Mouse (Mus musculus) ES-E14 (cell line): Measurements from ENCODE around the gene Pabpc4. TPM values are rescaled to one million over a fixed set of nuclear protein-coding genes. Genes with fewer than 3 reads are reported as not detected.
A peak's percentile ranks its signal among the peaks of the same experiment; 100 is the strongest.
"Not testable (repeated sequence)": the region's sequence is repeated elsewhere in the genome, so short reads cannot be mapped to it uniquely, and the experiment has no call there.

Experiments
- DNase-seq: peaks from one replicate; pipeline ENCODE4 v3.0.0-alpha.2; 2013; ENCODE audit warnings: low read depth, low spot score
- H3K27ac ChIP-seq: 2 replicates; pipeline ENCODE4 v1.5.1; 2012; ENCODE audit warnings: low read depth, mild to moderate bottlenecking, low read length, moderate library complexity, mixed read lengths; ENCODE audit not compliant: poor library complexity, insufficient read depth, severe bottlenecking
- H3K36me3 ChIP-seq: 2 replicates; pipeline ENCODE4 v1.6.1; 2012; ENCODE audit warnings: mild to moderate bottlenecking, low read length, moderate library complexity, mixed read lengths; ENCODE audit not compliant: control insufficient read depth, poor library complexity, insufficient read depth, severe bottlenecking
- H3K4me1 ChIP-seq, 2 experiments: fragments of 150-350 bp in 1 of 2; sonication (generic) in 1 of 2; 2 replicates each; pipeline ENCODE4 v1.6.1; 2012; ENCODE audit warnings: low read length in 2 of 2, mild to moderate bottlenecking in 1 of 2, mixed read lengths in 1 of 2; ENCODE audit not compliant: control insufficient read depth in 2 of 2, insufficient read depth in 2 of 2, poor library complexity in 1 of 2
- H3K4me3 ChIP-seq, 2 experiments: fragments of 150-350 bp in 1 of 2; sonication (generic) in 1 of 2; 2 replicates each; pipeline ENCODE4 v1.5.1; 2012; ENCODE audit warnings: low read length in 2 of 2, low read depth in 1 of 2, mild to moderate bottlenecking in 1 of 2, mixed read lengths in 1 of 2; ENCODE audit not compliant: insufficient read depth in 1 of 2, poor library complexity in 1 of 2, severe bottlenecking in 1 of 2
- H3K9ac ChIP-seq: 2 replicates; pipeline ENCODE4 v1.6.1; 2012; ENCODE audit warnings: low read depth, mild to moderate bottlenecking, low read length, mixed read lengths; ENCODE audit not compliant: poor library complexity, insufficient read depth, severe bottlenecking
- H3K9me3 ChIP-seq: fragments of 150-350 bp; sonication (generic); 2 replicates; pipeline ENCODE4 v1.6.1; 2012; ENCODE audit warnings: low read depth, mild to moderate bottlenecking, low read length; ENCODE audit not compliant: control insufficient read depth, insufficient read depth
- CHD2 ChIP-seq: IDR thresholded peaks from 2 replicates; pipeline ENCODE4 v1.6.1; 2014; ENCODE audit warnings: mild to moderate bottlenecking, low read depth, low read length, inconsistent platforms
- HCFC1 ChIP-seq: IDR thresholded peaks from 2 replicates; pipeline ENCODE4 v1.6.1; 2012; ENCODE audit warnings: low read length, inconsistent platforms, borderline replicate concordance; ENCODE audit not compliant: insufficient read depth
- MAFK ChIP-seq: IDR thresholded peaks from 2 replicates; pipeline ENCODE4 v1.6.1; 2014; ENCODE audit warnings: mild to moderate bottlenecking, low read depth, low read length, inconsistent platforms; ENCODE audit not compliant: insufficient read depth
- ZC3H11A ChIP-seq: IDR thresholded peaks from 2 replicates; pipeline ENCODE4 v1.6.1; 2012; ENCODE audit warnings: low read depth, mild to moderate bottlenecking, inconsistent platforms, low read length, borderline replicate concordance
- ZNF384 ChIP-seq: IDR thresholded peaks from 2 replicates; pipeline ENCODE4 v1.6.1; 2012; ENCODE audit warnings: low read depth, low read length, inconsistent platforms
- in situ Hi-C, 2 experiments: fragments of 600-800 bp; cut with MboI; formaldehyde crosslinking; loops; one replicate each; pipeline ENCODE4 v1.15.1; 2025; ENCODE audit warnings: low sequenced_read_pairs in 2 of 2, inconsistent platforms in 1 of 2; ENCODE audit not compliant: unreplicated experiment in 2 of 2
- total RNA-seq: library from RNA; depleted of rRNA; stranded (reverse); fragments of 300-350 nt; gene quantifications from 2 replicates; pipeline ENCODE4 v1.2.3, GENCODE M21; 2012

The Pabpc4 gene
- total RNA-seq, 1 experiment: 246 TPM

DNA sequence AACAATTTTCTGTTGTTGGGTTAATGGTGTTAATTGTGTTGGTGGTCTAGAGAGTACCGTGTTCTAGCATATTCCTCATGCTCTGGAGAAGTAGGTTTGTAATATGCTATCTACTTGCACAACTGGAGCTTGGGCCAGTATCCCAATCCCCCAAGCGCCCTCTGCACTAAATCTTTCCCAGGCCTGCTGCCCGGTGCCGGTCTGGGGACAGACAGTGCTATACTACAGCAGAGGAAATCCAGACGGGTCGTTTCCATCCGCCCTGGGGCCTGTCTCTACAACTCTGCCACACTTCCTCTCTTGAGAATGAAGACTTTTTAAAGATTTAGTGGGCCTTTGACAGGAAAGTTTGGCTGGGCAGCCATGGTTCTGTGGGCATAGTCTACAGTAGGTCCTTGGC is 30.8 kb downstream of the Pabpc4 start:
- Histone ChIP-seq H3K4me1 (peaks cover 0 to 3% of the 10 kb centered on the region in 2 experiments; a peak in 2 of 4 replicates), H3K9me3 (no peaks in the 10 kb centered on the region), H3K4me3 (no peak overlapping the region), H3K36me3 (peaks cover 92% of the 10 kb centered on the region), H3K9ac (no peak overlapping the region), H3K27ac (no peak overlapping the region)
- in situ Hi-C loops: no loop called here
- DNase-seq: no peak
- TF ChIP-seq MAFK: no peak
- TF ChIP-seq ZC3H11A: no peak

DNA sequence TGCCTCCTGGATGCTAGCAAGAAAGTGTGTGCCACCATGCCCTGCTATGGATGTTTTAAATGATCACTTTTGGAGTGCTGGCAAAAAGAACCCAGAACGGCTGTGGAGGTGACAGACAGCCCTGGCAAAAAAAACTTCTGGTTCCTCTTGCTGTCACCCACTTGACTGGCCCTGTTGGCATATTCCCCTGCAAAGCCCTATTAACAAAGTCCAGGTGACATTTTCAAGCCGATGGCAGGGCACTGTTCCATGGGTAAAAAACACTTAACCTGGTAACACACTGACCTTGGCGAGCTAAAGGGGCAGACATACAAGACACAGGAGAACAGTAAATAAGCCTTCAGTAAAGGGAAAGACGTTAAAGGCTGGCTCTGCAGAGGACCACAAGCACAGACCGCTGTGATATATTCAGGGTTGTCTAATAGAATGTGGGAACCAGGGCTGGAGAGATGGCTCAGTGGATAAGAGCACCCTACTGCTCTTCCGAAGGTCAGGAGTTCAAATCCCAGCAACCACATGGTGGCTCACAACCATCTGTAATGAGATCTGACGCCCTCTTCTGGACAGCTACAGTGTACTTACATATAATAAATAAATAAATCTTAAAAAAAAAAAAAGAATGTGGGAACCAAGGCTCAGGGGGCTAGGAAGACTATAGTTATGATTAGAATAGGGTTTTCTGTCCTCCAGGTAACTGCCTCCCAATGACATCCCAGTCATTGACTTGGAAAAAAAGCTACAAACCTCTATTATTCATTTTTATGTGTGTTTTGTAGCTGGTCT is 31.7 kb downstream of the Pabpc4 start:
- TF ChIP-seq ZNF384: peak; percentile 63; the same call in 1 of the 2 replicates
- TF ChIP-seq CHD2: no peak
- Histone ChIP-seq H3K4me3 (no peak overlapping the region), H3K36me3 (peaks cover 91% of the 10 kb centered on the region), H3K27ac (no peak overlapping the region), H3K9ac (no peak overlapping the region), H3K4me1 (no peaks in the 10 kb centered on the region; a peak in 2 of 4 replicates), H3K9me3 (no peaks in the 10 kb centered on the region)
- in situ Hi-C loops: no loop called here
- no peak for DNase-seq

DNA sequence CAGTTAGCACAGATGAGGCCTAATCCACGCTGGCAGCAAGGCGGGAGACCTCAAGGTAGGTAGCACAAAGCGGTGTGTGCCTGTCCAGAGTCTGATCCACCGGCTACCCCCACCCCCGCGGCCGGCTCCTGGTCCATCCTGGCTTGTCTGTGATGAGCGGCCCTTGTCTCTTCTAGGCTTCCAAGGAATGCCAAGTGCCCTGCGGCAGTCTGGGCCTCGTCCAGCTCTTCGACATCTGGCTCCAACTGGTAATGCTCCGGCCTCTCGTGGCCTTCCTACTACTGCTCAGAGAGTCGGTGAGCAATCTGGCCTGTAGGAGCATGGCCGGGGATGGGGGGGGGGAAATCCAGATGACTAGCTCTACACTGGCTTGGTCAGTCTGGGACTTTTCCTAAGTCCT is 32.9 kb downstream of the Pabpc4 start:
- H3K4me3 ChIP-seq, H3K9ac ChIP-seq, in situ Hi-C loops, H3K27ac ChIP-seq, H3K4me1 ChIP-seq, H3K9me3 ChIP-seq, DNase-seq: not testable (repeated sequence)
- peaks cover 86% of the 10 kb centered on the region for H3K36me3 ChIP-seq

DNA sequence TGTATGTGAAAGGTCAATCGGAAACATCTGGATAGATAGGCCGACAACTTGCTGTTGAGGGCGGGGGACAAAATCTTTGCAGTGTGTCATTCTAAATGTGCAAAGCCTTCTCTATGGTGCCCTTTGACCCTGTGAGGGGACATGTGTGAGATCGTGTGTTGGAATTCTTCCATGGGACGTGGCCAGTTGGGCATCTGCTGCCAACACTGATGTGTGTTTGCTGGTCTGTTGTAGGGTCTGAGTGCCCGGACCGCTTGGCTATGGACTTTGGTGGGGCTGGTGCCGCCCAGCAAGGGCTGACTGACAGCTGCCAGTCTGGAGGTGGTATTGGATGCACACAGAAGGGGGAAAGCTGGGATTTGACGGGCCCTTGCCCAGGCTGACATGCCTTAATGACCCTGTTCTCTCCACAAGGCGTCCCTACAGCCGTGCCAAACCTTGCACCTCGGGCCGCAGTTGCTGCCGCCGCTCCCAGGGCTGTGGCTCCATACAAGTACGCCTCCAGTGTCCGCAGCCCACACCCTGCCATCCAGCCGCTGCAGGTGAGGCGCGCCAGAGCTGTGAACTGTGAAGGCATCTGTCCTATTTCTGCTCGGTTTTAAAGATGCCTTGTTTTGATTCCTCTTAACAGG is 33.5 kb downstream of the Pabpc4 start:
- H3K27ac ChIP-seq: no peak overlapping the region

DNA sequence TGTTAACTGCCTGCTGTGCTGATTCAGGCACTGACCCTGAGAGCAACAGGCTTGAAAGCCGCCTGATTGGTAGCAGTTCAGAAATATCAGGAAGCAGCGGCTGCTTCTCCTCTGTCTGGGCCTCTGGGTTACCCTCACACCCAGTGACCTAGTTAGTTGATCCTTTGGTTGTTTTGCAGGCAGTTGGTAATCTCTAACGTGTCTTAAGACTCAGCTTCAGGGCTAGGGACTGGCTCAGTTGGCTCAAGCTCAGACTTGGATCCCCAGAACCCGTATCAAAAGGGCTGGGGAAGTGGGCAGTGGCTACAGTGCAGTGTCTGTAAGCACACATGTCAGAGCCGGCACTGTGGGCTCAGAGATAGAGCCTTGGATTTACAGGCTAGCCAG is 34.0 kb downstream of the Pabpc4 start:
- H3K27ac ChIP-seq: no peak overlapping the region
- TF ChIP-seq ZNF384: no peak
- no peak for TF ChIP-seq ZC3H11A
- TF ChIP-seq HCFC1: no peak
- no peak for TF ChIP-seq MAFK
- TF ChIP-seq CHD2: no peak
- no peak for DNase-seq
- H3K4me3 ChIP-seq: no peak overlapping the region
- peaks cover 77% of the 10 kb centered on the region for H3K36me3 ChIP-seq
- no peak overlapping the region for H3K9ac ChIP-seq
- in situ Hi-C loops: no loop called here
- H3K9me3 ChIP-seq: no peaks in the 10 kb centered on the region
- no peaks in the 10 kb centered on the region; a peak in 1 of 4 replicates for H3K4me1 ChIP-seq

More for the DNA sequence above, 33.5 kb downstream of the Pabpc4 start:
- Histone ChIP-seq H3K9me3 (no peaks in the 10 kb centered on the region), H3K4me1 (no peaks in the 10 kb centered on the region; a peak in 1 of 4 replicates), H3K36me3 (peaks cover 82% of the 10 kb centered on the region), H3K4me3 (no peak overlapping the region), H3K9ac (no peak overlapping the region)
- in situ Hi-C loops: no loop called here
- no peak for DNase-seq
- no peak for TF ChIP-seq MAFK
- TF ChIP-seq ZNF384: no peak
- no peak for TF ChIP-seq ZC3H11A
- TF ChIP-seq CHD2: no peak
- no peak for TF ChIP-seq HCFC1
